Mouse (Mus musculus) mouse embryonic stem cell (cell line): ENCODE measurements around the gene Reck.

Experiments used
- in situ Hi-C, 2 experiments: fragments of 300-500 bp; cut with MboI; formaldehyde crosslinking; loops; 1 replicate in 1 of 2; 3 replicates in 1 of 2; pipeline ENCODE4 v1.14.3; 2019 to 2020; ENCODE audit warnings: low sequenced_read_pairs in 2 of 2, low pct_unique_long_range_greater_than_20kb in 1 of 2, mixed read lengths in 1 of 2; ENCODE audit not compliant: unreplicated experiment in 1 of 2

The Reck gene

GRCm38 (mm10) chr4:43960207-43960606, 84.9 kb downstream of the Reck start:
- in situ Hi-C loops, result no loop called here

GRCm38 (mm10) chr4:43964326-43964833, 89.0 kb downstream of the Reck start:
- in situ Hi-C loops, result no loop called here

GRCm38 (mm10) chr4:43964951-43965684, 89.8 kb downstream of the Reck start:
- in situ Hi-C loops, result no loop called here

- in situ Hi-C loops, result no loop called here
Observed at GRCm38 (mm10) chr4:43965856-43966535, 90.7 kb downstream of the Reck start.

GRCm38 (mm10) chr4:43968650-43969049, 93.3 kb downstream of the Reck start:
- in situ Hi-C loops, result no loop called here

- in situ Hi-C loops, result no loop called here
Observed at GRCm38 (mm10) chr4:43969373-43969772, 94.0 kb downstream of the Reck start.

- in situ Hi-C loops, result no loop called here
Observed at GRCm38 (mm10) chr4:43970393-43971330, 95.3 kb downstream of the Reck start.

GRCm38 (mm10) chr4:43971541-43972136, 96.3 kb downstream of the Reck start:
- in situ Hi-C loops, result no loop called here

GRCm38 (mm10) chr4:43972137-43972591, 96.8 kb downstream of the Reck start:
- in situ Hi-C loops, result no loop called here

- in situ Hi-C loops, result no loop called here
Observed at GRCm38 (mm10) chr4:43973526-43973981, 98.2 kb downstream of the Reck start.

- in situ Hi-C loops, result no loop called here
Observed at GRCm38 (mm10) chr4:43974914-43975616, 99.7 kb downstream of the Reck start.

GRCm38 (mm10) chr4:43976223-43976740, 101.0 kb downstream of the Reck start:
- in situ Hi-C loops, result no loop called here

- in situ Hi-C loops, result no loop called here
Observed at GRCm38 (mm10) chr4:43978521-43979443, 103.5 kb downstream of the Reck start.

GRCm38 (mm10) chr4:43979746-43980145, 104.4 kb downstream of the Reck start:
- in situ Hi-C loops, result loop anchor here in 1 of 2 experiments (5.0 kb wide), 1 partner anchor 52 kb away; no protein-coding TSS in a partner anchor

GRCm38 (mm10) chr4:43980236-43980635, 104.9 kb downstream of the Reck start:
- in situ Hi-C loops, result loop anchor here in 1 of 2 experiments (5.0 kb wide), 1 partner anchor 53 kb away; no protein-coding TSS in a partner anchor

GRCm38 (mm10) chr4:43980846-43981245, 105.5 kb downstream of the Reck start:
- in situ Hi-C loops, result loop anchor here in 1 of 2 experiments (5.0 kb wide), 1 partner anchor 54 kb away; no protein-coding TSS in a partner anchor
